Mouse (Mus musculus) stomach, postnatal 0 days (tissue): Measurements from ENCODE around the gene Nsl1. TPM values are rescaled to one million over a fixed set of nuclear protein-coding genes. Genes with fewer than 3 reads are reported as not detected.

Experiments
- ATAC-seq: fragments of 200-750 bp; cut with Nextera tagmentation; 2 replicates; pipeline ENCODE4 v1.8.0; 2017; ENCODE audit not compliant: low FRiP score, low TSS enrichment
- DNase-seq: peaks from one replicate; pipeline ENCODE4 v3.0.0-alpha.2; 2016; ENCODE audit warnings: low spot score
- H3K27ac ChIP-seq: fragments of 300-500 bp; sonication (generic); replicated peaks from 2 replicates; pipeline ENCODE4 v1.5.1; 2014; ENCODE audit warnings: mild to moderate bottlenecking, control low read depth
- H3K27me3 ChIP-seq: fragments of 300-500 bp; sonication (generic); 2 replicates; pipeline ENCODE4 v1.6.1; 2014; ENCODE audit warnings: low read length; ENCODE audit not compliant: control insufficient read depth, insufficient read depth
- H3K36me3 ChIP-seq: fragments of 300-500 bp; sonication (generic); 2 replicates; pipeline ENCODE4 v1.6.1; 2014; ENCODE audit warnings: low read length, mixed read lengths; ENCODE audit not compliant: control insufficient read depth, insufficient read depth
- H3K4me1 ChIP-seq: fragments of 300-500 bp; sonication (generic); replicated peaks from 2 replicates; pipeline ENCODE4 v1.6.1; 2014; ENCODE audit warnings: antibody characterized with exemption; ENCODE audit not compliant: control insufficient read depth, insufficient read depth
- H3K4me2 ChIP-seq: fragments of 300-500 bp; sonication (generic); replicated peaks from 2 replicates; pipeline ENCODE4 v1.6.1; 2014; ENCODE audit warnings: low read depth, mild to moderate bottlenecking, control low read depth, moderate library complexity
- H3K4me3 ChIP-seq: fragments of 300-500 bp; sonication (generic); 2 replicates; pipeline ENCODE4 v1.5.1; 2014; ENCODE audit warnings: low read depth, low read length, control low read depth
- H3K9ac ChIP-seq: fragments of 300-500 bp; sonication (generic); 2 replicates; pipeline ENCODE4 v1.6.1; 2014; ENCODE audit warnings: mild to moderate bottlenecking, low read length, control low read depth, mixed read lengths
- H3K9me3 ChIP-seq: fragments of 300-500 bp; sonication (generic); 2 replicates; pipeline ENCODE4 v1.6.1; 2016; ENCODE audit warnings: low read length; ENCODE audit not compliant: control insufficient read depth
- CTCF ChIP-seq: IDR thresholded peaks from 2 replicates; pipeline ENCODE4 v1.5.1; 2016; ENCODE audit warnings: antibody characterized with exemption, low read depth, mild to moderate bottlenecking, moderate library complexity
- EP300 ChIP-seq: optimal IDR thresholded peaks from 2 replicates; pipeline ENCODE3; 2016; ENCODE audit warnings: antibody characterized with exemption
- WGBS: fragments of 180-500 bp; shearing (Covaris S2); extraction: QIAGEN DNeasy Blood & Tissue Kit; methylation state at CpG from one replicate; pipeline ENCODE4 v1.1.7; 2014; 5-methylcytosine and 5-hydroxymethylcytosine counted together
- polyA plus RNA-seq: library from polyadenylated mRNA; unstranded; fragments of >200 nt; fragmentation: Nextera tagmentation; extraction: Ambion mirVana; gene quantifications from 2 replicates; pipeline ENCODE4 v1.2.1, GENCODE M21; 2015

The Nsl1 gene
- polyA plus RNA-seq, 1 experiment from 2014 or later: 5.2 TPM

DNA sequence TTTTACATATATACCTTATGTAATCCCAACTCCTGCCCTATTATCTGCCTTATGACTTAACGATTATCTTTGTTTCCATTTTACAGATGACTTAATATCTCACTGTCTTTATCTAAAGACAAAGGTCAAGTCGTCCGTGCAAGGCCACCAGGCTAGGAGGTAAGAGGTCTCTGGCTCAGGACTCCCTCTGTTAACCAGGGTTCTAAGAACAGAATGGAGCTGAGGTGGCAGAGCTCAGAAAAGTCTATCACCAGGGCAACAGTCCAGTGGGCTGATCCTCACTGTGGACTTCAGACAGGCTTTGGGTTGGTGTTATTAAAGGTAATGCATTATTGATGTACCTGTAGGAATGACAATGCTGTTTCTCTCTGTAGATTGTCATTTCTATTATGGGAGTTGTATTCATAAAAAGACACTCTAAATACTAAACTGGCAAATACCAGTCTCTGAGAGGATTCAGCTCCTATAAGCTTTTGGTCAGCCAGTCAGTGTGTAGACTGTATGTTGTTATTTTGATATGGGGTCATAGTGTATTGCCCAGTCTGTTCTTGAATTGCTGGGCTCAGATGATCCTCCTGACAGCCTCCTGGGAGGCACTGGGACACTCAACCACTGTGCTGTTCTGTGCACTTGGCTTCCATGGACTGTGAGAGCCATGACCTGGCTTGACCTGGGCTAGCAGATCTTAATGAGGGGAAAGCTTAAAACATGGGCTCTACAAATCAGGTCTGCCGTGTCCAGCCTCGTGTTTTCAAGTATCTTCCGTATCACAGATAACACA is 26.1 kb upstream of the Nsl1 start, which contains the start of gene Spata45:
Gene Spata45, plus strand, starts transcription at position 86 of the 781 bp plus-strand sequence.
- no peaks in the 10 kb centered on the region for H3K9me3 ChIP-seq
- H3K36me3 ChIP-seq: no peaks in the 10 kb centered on the region
- ATAC-seq (no peak), DNase-seq (no peak)
- no peak within 1 kb of the TSS for H3K27ac ChIP-seq
- H3K4me1 ChIP-seq: no peaks in the 10 kb centered on the region
- H3K4me2 ChIP-seq: no peak within 1 kb of the TSS
- no peak within 1 kb of the TSS for H3K4me3 ChIP-seq
- 69% methylated on average over 6 of the region's 6 CpGs for WGBS
- TF ChIP-seq CTCF (no peak), EP300 (no peak)
- H3K9ac ChIP-seq: no peak within 1 kb of the TSS
- no peaks in the 10 kb centered on the region for H3K27me3 ChIP-seq

DNA sequence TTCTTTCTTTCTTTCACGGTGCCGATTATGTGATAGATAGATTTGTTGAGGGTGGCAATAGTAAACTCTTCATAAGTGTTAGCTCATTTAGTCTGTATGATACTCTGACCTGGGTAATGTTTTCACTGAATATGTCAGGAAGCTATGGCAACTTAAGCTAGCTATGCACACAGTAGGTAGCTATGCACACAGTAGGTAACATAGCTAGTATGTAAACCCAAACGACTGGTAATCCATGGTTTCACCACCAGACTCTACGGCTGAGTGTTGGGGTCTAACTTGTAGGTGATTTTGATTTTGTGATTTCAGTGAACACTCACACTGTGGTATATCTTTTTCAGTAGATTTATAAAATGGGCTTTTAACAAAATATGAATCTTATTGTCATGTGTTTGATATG is 24.8 kb upstream of the Nsl1 start:
- WGBS: 89% methylated on average over 4 of the region's 4 CpGs
- Histone ChIP-seq H3K27ac (no peak overlapping the region), H3K36me3 (no peaks in the 10 kb centered on the region), H3K4me3 (no peak overlapping the region), H3K4me1 (no peaks in the 10 kb centered on the region), H3K4me2 (no peak overlapping the region), H3K27me3 (no peaks in the 10 kb centered on the region), H3K9ac (no peak overlapping the region), H3K9me3 (no peaks in the 10 kb centered on the region)
- DNase-seq (no peak), ATAC-seq (no peak)
- TF ChIP-seq CTCF (no peak), EP300 (no peak)

DNA sequence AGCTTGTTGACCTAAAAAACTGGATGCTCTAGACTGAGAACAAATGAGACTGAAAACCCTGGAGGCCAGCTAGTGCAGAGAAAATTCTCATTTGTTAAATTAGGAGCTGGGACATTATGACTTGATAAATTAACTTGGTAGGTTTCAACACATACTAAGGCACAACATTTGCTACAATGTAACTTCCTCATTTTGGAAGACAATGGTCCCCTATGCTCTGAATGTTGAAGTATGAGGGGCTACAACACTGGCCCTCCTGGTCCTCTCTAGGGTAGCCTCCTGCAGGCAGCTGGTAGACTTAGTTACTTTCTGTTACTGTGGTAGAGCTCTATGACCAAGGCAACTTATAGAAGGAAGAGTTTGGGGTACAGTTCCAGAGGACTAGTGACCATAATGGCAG is 21.5 kb upstream of the Nsl1 start:
- H3K4me3 ChIP-seq: no peak overlapping the region
- no peaks in the 10 kb centered on the region for H3K9me3 ChIP-seq
- ATAC-seq (no peak), DNase-seq (no peak)
- no peak overlapping the region for H3K27ac ChIP-seq
- H3K9ac ChIP-seq: no peak overlapping the region
- no peak overlapping the region for H3K4me2 ChIP-seq
- H3K27me3 ChIP-seq: no peaks in the 10 kb centered on the region
- no peaks in the 10 kb centered on the region for H3K4me1 ChIP-seq
- H3K36me3 ChIP-seq: no peaks in the 10 kb centered on the region
- no peak for TF ChIP-seq CTCF
- no peak for TF ChIP-seq EP300

DNA sequence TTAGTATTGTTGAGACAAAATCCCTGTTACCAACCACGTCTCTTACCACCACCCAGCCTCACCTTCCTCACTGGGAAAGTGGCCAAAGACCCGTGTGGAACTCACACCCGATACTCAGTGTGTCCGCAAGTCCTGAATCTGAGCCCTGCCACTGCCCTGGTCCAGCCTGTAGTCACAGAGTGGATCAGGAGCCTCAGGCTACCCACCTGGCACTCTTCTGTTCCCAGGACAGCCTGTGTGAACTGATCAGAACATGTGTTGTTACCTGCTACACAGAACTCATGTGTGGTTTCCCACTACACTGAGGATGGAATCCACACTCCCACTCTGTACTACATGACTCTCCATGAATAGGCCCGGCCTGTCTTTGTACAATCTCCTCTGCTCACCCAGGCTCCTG is 20.7 kb upstream of the Nsl1 start:
- TF ChIP-seq EP300: no peak
- TF ChIP-seq CTCF: no peak

DNA sequence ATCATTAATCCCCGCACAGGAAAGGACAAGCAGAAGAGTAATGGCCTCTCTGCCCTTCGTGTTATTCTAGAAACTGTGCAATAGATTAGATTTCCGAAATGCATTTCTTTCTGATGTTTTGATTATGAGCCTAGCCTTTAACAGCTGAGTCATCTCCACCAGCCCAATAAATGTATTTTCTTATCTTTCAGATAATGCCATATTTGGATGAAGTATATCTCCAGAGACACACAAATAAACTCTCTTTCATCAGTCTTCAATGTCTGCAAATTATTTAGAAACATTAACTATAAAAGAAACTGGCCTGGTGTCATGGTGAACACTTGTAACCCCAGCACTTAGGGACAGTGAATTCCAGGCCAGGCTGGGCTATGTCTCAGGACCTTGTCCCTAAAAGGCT is 20.1 kb upstream of the Nsl1 start:
- no peak overlapping the region for H3K27ac ChIP-seq
- no peak for TF ChIP-seq CTCF

More for the DNA sequence above, 20.7 kb upstream of the Nsl1 start:
- Histone ChIP-seq H3K27me3 (no peaks in the 10 kb centered on the region), H3K36me3 (no peaks in the 10 kb centered on the region), H3K4me3 (no peak overlapping the region), H3K4me2 (no peak overlapping the region), H3K9ac (no peak overlapping the region), H3K9me3 (no peaks in the 10 kb centered on the region), H3K4me1 (no peaks in the 10 kb centered on the region), H3K27ac (no peak overlapping the region)
- no peak for DNase-seq
- WGBS: 79% methylated on average over 5 of the region's 5 CpGs
- ATAC-seq: no peak

DNA sequence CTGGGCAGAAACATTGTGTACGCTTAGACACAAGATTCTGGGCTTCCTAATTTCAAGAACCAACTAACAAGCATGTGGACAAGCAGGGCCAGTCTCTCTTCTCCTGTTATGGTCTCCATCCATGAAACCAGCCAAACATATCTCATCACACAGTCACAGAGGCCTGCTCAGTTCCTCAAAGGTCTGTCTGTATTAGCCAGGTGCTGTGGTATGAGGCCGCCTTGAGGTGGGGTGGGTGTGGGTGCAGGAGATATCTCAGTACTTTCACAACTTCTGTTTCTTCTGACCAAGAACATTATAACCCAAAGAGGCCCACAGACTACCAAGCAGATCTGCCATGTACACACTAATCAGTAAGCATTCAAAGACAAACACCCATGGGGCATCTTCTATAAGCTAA is 17.5 kb upstream of the Nsl1 start:
- Histone ChIP-seq H3K27me3 (no peaks in the 10 kb centered on the region), H3K9ac (no peak overlapping the region), H3K4me2 (no peak overlapping the region), H3K4me3 (no peak overlapping the region), H3K27ac (no peak overlapping the region), H3K4me1 (no peaks in the 10 kb centered on the region), H3K36me3 (no peaks in the 10 kb centered on the region), H3K9me3 (no peaks in the 10 kb centered on the region)
- no peak for DNase-seq
- TF ChIP-seq EP300 (no peak), CTCF (no peak)
- 86% methylated on average over 2 of the region's 2 CpGs for WGBS
- no peak for ATAC-seq

More for the DNA sequence above, 20.1 kb upstream of the Nsl1 start:
- Histone ChIP-seq H3K9me3 (no peaks in the 10 kb centered on the region), H3K4me1 (no peaks in the 10 kb centered on the region), H3K36me3 (no peaks in the 10 kb centered on the region), H3K27me3 (no peaks in the 10 kb centered on the region), H3K4me2 (no peak overlapping the region), H3K4me3 (no peak overlapping the region), H3K9ac (no peak overlapping the region)
- DNase-seq: no peak
- WGBS: 38% methylated on average over 3 of the region's 3 CpGs
- ATAC-seq: no peak
